Mouse (Mus musculus) frontal cortex, postnatal 25 days (tissue): Measurements from ENCODE around the gene Fggy.

Experiments
- DNase-seq, 2 experiments: peaks; one replicate each; pipeline ENCODE4 v3.0.0; 2022; ENCODE audit warnings: low spot score in 2 of 2

Fggy gene

GRCm38 (mm10) chr4:95557333-95557956 is at the start of gene Fggy:
Fggy (plus strand) TSS chr4:95557507.
- peak; percentile 98 for DNase-seq

- no peak for DNase-seq
Observed at GRCm38 (mm10) chr4:95507946-95508311, 49.4 kb upstream of the Fggy start.

- DNase-seq = no peak
Observed at GRCm38 (mm10) chr4:95518382-95518781, 38.9 kb upstream of the Fggy start.

- no peak for DNase-seq
Observed at GRCm38 (mm10) chr4:95519975-95520642, 37.2 kb upstream of the Fggy start.

- DNase-seq = no peak
Observed at GRCm38 (mm10) chr4:95520643-95521032, 36.7 kb upstream of the Fggy start.

- no peak for DNase-seq
Observed at GRCm38 (mm10) chr4:95526588-95526987, 30.7 kb upstream of the Fggy start.

- DNase-seq = no peak
Observed at GRCm38 (mm10) chr4:95530757-95531156, 26.6 kb upstream of the Fggy start.

- DNase-seq = no peak
Observed at GRCm38 (mm10) chr4:95533946-95534345, 23.4 kb upstream of the Fggy start.

GRCm38 (mm10) chr4:95541382-95542038 is 15.8 kb upstream of the Fggy start:
- no peak for DNase-seq

GRCm38 (mm10) chr4:95542039-95542790 is 15.1 kb upstream of the Fggy start:
- DNase-seq = no peak

GRCm38 (mm10) chr4:95543529-95543928 is 13.8 kb upstream of the Fggy start:
- DNase-seq = no peak

GRCm38 (mm10) chr4:95556663-95557332 is 509 bp upstream of the Fggy start:
- no peak for DNase-seq

GRCm38 (mm10) chr4:95558271-95558888 is 1.1 kb downstream of the Fggy start:
- no peak for DNase-seq

GRCm38 (mm10) chr4:95571621-95572020 is 14.3 kb downstream of the Fggy start:
- DNase-seq = no peak

GRCm38 (mm10) chr4:95573704-95574103 is 16.4 kb downstream of the Fggy start:
- DNase-seq = no peak

GRCm38 (mm10) chr4:95575411-95575911 is 18.2 kb downstream of the Fggy start:
- no peak for DNase-seq

GRCm38 (mm10) chr4:95579183-95579582 is 21.9 kb downstream of the Fggy start:
- DNase-seq = no peak

- no peak for DNase-seq
Observed at GRCm38 (mm10) chr4:95584107-95584762, 26.9 kb downstream of the Fggy start.

- DNase-seq = no peak
Observed at GRCm38 (mm10) chr4:95586274-95587001, 29.1 kb downstream of the Fggy start.

GRCm38 (mm10) chr4:95588722-95589283 is 31.5 kb downstream of the Fggy start:
- no peak for DNase-seq
